Mouse (Mus musculus) midbrain, embryonic 12.5 days (tissue): ENCODE results near the gene 0610040J01Rik. TPM values are rescaled to one million over a fixed set of nuclear protein-coding genes. Genes with fewer than 3 reads are reported as not detected.
"Not testable (repeated sequence)": the region's sequence is repeated elsewhere in the genome, so short reads cannot be mapped to it uniquely, and the experiment has no call there.

ENCODE experiments used
- ATAC-seq: fragments of 200-750 bp; cut with Nextera tagmentation; 2 replicates; pipeline ENCODE4 v1.8.0; 2017; ENCODE audit warnings: low read depth, moderate TSS enrichment, moderate library complexity; ENCODE audit not compliant: low FRiP score
- H3K27ac ChIP-seq: fragments of 300-500 bp; sonication (generic); replicated peaks from 2 replicates; pipeline ENCODE4 v1.5.1; 2016; ENCODE audit warnings: mild to moderate bottlenecking
- H3K27me3 ChIP-seq: fragments of 300-500 bp; sonication (generic); 2 replicates; pipeline ENCODE4 v1.6.1; 2016; ENCODE audit warnings: mild to moderate bottlenecking
- H3K36me3 ChIP-seq: fragments of 300-500 bp; sonication (generic); 2 replicates; pipeline ENCODE4 v1.6.1; 2016
- H3K4me1 ChIP-seq: fragments of 300-500 bp; sonication (generic); 2 replicates; pipeline ENCODE4 v1.6.1; 2016
- H3K4me2 ChIP-seq: fragments of 300-500 bp; sonication (generic); replicated peaks from 2 replicates; pipeline ENCODE4 v1.6.1; 2016; ENCODE audit warnings: mild to moderate bottlenecking, moderate library complexity
- H3K4me3 ChIP-seq: fragments of 300-500 bp; sonication (generic); 2 replicates; pipeline ENCODE4 v1.5.1; 2016; ENCODE audit warnings: mild to moderate bottlenecking
- H3K9ac ChIP-seq: fragments of 300-500 bp; sonication (generic); replicated peaks from 2 replicates; pipeline ENCODE4 v1.6.1; 2016; ENCODE audit warnings: mild to moderate bottlenecking, moderate library complexity
- H3K9me3 ChIP-seq: fragments of 300-500 bp; sonication (generic); 2 replicates; pipeline ENCODE4 v1.6.1; 2016; ENCODE audit warnings: mild to moderate bottlenecking
- WGBS: fragments of 180-500 bp; shearing (Covaris S2); methylation state at CpG from one replicate; pipeline ENCODE4 v1.1.7; 2016; 5-methylcytosine and 5-hydroxymethylcytosine counted together
- polyA plus RNA-seq: library from polyadenylated mRNA; unstranded; fragments of >200 nt; fragmentation: Nextera tagmentation; extraction: Ambion mirVana; gene quantifications from 2 replicates; pipeline ENCODE4 v1.2.1, GENCODE M21; 2016

Gene 0610040J01Rik
- polyA plus RNA-seq, 1 experiment from 2014 or later = 1.2 TPM

DNA sequence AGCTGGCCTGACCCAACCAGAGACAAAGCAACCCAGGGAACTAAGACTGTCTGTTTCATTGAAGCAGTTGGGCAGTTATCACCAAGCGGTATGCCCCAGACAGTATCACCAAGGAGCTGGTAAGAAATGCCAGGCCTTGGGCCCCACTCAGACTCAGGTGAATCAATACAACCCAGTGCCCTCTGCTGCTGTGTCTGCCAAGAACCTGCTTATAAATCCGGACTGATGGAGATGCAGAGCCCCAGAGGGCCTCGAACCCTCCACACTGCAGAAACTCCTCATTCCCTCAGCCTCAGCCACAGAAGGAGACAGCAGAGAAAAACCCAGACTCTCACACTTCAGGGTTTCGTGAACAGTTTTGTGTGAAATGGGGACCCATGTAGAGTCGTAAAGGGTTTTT is 74.1 kb downstream of the 0610040J01Rik start:
- no peak overlapping the region for H3K4me3 ChIP-seq
- no peaks in the 10 kb centered on the region for H3K27me3 ChIP-seq
- H3K9me3 ChIP-seq = no peaks in the 10 kb centered on the region
- WGBS = 84% methylated on average over 5 of the region's 5 CpGs
- no peak overlapping the region for H3K27ac ChIP-seq
- no peak overlapping the region for H3K4me2 ChIP-seq
- no peaks in the 10 kb centered on the region for H3K4me1 ChIP-seq
- no peak overlapping the region for H3K9ac ChIP-seq
- ATAC-seq = no peak
- no peaks in the 10 kb centered on the region for H3K36me3 ChIP-seq

DNA sequence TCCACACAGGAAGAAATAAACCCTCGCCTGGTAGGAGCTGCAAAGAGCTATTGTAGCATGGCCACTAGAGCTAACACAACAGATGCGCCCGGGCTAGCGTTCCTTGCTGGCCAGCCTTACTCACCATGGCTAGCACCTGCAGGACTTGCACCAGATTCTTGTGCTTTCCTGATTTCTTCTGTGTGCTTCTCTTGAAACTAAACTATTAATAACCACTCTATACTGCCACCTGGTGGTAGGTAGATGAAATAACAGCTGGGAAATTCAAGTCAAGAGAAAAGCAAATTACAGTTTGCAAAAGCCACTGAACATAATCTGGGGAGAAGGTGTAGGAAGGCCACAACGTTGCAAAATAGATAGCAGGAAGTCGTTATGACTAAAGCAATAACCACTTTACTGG is 74.5 kb downstream of the 0610040J01Rik start:
- H3K9me3 ChIP-seq = no peaks in the 10 kb centered on the region
- no peaks in the 10 kb centered on the region for H3K27me3 ChIP-seq
- no peak for ATAC-seq
- no peak overlapping the region for H3K27ac ChIP-seq
- no peak overlapping the region for H3K9ac ChIP-seq
- no peak overlapping the region for H3K4me2 ChIP-seq
- no peaks in the 10 kb centered on the region for H3K36me3 ChIP-seq
- 32% methylated on average over 6 of the region's 6 CpGs for WGBS
- H3K4me1 ChIP-seq = no peaks in the 10 kb centered on the region
- H3K4me3 ChIP-seq = no peak overlapping the region

DNA sequence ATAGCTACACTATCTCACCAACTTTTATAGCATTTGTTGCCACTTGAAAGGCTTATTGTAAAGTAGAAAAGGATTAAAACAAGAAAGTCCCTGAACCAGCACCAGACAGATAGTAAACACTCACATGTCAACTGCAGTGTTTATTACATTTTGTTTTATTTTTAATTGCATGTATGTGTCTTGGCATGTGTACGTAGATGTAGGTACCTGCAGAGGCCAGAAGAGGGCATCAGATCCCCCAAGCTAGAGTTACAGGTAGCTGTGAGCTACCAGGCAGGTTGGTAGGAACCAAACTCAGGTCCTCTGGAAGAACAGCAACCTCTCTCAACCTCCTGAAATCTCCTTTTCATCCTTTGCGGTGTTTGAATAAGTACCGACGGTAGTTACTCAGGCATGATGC is 74.9 kb downstream of the 0610040J01Rik start:
- Histone ChIP-seq H3K9me3 (no peaks in the 10 kb centered on the region), H3K4me1 (no peaks in the 10 kb centered on the region), H3K9ac (no peak overlapping the region), H3K4me2 (no peak overlapping the region), H3K27ac (no peak overlapping the region), H3K36me3 (no peaks in the 10 kb centered on the region), H3K27me3 (no peaks in the 10 kb centered on the region), H3K4me3 (no peak overlapping the region)
- ATAC-seq = no peak
- WGBS = 97% methylated on average over 4 of the region's 4 CpGs

DNA sequence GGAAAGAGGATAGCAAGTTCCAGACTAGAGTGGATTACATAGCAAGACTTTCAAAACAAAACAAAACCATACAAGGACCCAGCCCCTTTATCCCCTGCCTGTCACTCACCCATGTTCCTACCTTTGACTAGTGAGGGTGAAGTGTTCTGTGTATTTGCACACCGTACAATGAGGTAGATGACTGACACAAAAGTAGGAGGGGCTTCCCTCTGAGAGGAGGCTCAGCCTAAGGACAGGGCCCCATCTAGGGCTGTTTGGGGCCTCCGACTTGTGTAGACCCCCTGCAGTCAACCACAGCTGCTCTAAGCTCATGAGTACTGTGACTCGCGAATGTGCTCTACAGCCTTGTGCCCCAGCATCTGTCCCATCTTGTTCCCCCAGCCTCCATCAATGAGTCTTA is 79.1 kb downstream of the 0610040J01Rik start:
- WGBS = 78% methylated on average over 4 of the region's 4 CpGs
- Histone ChIP-seq H3K36me3 (no peaks in the 10 kb centered on the region), H3K27me3 (no peaks in the 10 kb centered on the region), H3K4me2 (no peak overlapping the region), H3K4me3 (no peak overlapping the region), H3K9me3 (no peaks in the 10 kb centered on the region), H3K9ac (no peak overlapping the region), H3K4me1 (no peaks in the 10 kb centered on the region), H3K27ac (no peak overlapping the region)
- no peak for ATAC-seq

DNA sequence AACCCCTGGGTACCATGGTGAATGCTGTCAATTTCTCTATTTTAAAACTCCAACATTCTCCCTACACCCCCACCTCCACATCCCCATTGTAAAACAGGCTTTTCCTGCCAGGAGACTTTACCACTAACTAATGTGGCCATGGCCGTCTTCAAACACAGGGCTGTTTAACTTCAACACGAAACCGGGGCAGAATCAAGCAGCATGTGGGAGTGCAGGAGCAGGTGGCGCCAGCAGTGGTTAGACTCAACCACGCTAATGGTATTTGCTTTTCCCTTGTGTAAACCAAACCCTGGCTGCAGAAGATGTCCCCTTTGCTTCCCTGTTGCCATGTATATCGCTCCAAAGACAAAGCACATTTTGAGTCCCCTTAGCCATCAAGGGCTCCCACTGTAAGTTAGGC is 79.7 kb downstream of the 0610040J01Rik start:
- H3K9ac ChIP-seq = no peak overlapping the region
- WGBS = 77% methylated on average over 6 of the region's 6 CpGs
- no peaks in the 10 kb centered on the region for H3K9me3 ChIP-seq
- H3K4me3 ChIP-seq = no peak overlapping the region
- no peak for ATAC-seq
- no peaks in the 10 kb centered on the region for H3K4me1 ChIP-seq
- H3K27ac ChIP-seq = no peak overlapping the region
- no peaks in the 10 kb centered on the region for H3K36me3 ChIP-seq
- no peak overlapping the region for H3K4me2 ChIP-seq
- H3K27me3 ChIP-seq = no peaks in the 10 kb centered on the region

DNA sequence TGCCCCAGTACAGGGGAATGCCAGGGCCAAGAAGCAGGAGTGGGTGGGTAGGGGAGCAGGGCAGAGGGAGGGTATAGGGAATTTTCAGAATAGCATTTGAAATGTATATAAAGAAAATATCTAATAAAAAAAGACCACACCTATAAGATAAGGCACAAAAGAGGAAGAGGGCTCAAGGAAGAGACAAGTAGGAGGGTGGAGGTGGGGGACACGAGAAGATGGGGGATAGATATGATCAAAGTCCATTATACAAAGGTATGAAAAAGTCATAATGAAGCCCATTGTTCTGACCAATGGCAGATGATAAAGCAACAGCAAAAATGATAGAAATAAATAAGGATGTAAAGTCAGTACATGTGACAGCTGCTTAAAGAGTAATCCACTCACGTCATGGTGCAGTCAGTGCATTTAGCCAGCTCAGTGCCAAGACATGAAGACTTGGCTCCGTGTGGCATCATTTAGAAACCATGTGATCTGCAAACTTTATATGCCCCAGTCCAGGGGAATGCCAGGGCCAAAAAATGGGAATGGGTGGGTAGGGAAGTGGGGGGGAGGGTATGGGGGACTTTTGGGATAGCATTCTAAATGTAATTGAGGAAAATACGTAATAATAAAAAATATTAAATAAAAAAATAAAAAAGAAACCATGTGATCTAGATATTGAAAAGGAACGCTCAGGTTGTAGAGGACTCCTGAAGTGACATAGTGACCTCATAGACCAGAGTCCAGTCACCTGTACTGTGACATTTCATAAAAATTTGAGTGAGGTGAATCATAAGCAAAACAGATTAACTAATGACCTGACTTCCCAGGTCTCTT is 85.0 kb downstream of the 0610040J01Rik start:
- WGBS = 85% methylated on average over 5 of the region's 5 CpGs
- H3K9ac ChIP-seq, H3K4me3 ChIP-seq, ATAC-seq, H3K4me2 ChIP-seq, H3K4me1 ChIP-seq, H3K36me3 ChIP-seq, H3K27me3 ChIP-seq, H3K9me3 ChIP-seq, H3K27ac ChIP-seq: not testable (repeated sequence)

- no peak for ATAC-seq
- WGBS = 87% methylated on average over 3 of the region's 3 CpGs
- H3K27me3 ChIP-seq = no peaks in the 10 kb centered on the region
Observed at GRCm38 (mm10) chr5:63897820-63898110, 85.6 kb downstream of the 0610040J01Rik start.

DNA sequence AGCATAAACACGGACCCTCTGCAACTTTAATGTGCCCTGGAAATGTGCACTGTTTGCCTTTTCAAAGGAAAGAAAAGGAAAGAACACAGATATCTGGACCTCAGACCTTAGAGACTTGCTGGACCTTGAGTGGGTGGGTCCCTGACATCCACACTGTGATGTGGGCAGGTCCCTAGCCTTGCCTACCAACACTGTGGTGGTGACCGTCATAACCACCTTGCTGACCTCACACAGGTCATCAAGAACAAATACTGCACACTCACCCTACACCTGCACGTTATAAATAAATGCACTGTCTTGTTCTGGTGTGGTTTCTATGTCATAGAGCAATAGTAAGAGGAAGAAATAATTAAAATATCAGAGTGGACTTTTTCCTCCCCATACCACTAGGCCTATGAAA is 91.2 kb downstream of the 0610040J01Rik start:
- 89% methylated on average over 3 of the region's 3 CpGs for WGBS

More at GRCm38 (mm10) chr5:63897820-63898110, 85.6 kb downstream of the 0610040J01Rik start:
- no peak overlapping the region for H3K9ac ChIP-seq
- H3K9me3 ChIP-seq = no peaks in the 10 kb centered on the region
- no peak overlapping the region for H3K4me3 ChIP-seq
- H3K4me2 ChIP-seq = no peak overlapping the region
- H3K27ac ChIP-seq = no peak overlapping the region
- no peaks in the 10 kb centered on the region for H3K4me1 ChIP-seq
- H3K36me3 ChIP-seq = no peaks in the 10 kb centered on the region

DNA sequence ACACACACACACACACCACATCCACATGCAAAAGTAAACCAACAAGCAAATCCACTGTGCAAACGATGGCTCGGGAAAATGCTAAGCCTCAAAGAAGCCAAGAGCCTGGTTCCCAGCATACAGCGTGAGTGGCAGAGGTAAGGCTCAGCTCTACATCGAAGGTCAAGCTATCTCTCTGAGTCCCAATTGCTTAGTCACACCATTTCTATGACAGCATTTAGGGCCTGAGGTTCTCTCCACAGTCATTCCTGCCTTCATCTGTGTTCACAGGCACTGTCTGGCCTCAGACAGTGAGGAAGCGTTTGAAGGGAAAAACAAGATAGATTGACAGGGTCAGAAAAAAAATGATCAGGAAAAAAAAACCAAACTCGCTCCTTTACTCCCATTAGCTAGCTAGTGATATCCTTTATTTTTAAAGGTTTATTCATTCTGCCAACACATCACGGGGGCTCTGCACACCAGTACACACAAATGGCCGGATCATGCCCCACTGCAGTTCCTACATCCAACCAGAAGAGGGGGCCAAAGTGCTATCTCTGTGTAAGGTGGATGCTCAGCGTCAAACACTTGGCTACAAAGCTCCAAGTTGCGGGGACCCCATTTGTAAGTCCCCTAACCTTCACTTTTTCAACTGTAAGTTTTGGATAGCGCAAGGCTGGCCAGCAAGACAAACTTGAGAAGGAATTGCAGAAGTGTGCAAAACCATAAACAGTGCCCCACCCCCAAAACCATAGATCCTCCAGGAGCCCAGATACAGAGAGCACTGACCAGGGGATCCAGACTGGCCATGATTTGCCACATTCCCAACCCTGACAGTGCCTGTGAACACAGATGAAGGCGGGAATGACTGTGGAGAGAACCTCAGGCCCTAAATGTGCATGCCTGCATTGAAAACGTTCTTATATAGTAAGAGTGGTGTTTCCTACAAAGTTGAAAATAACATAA is 94.3 kb downstream of the 0610040J01Rik start:
- ATAC-seq = peak; percentile 69
- no peak overlapping the region for H3K4me3 ChIP-seq
- 42% methylated on average over 13 of the region's 13 CpGs for WGBS
- H3K27me3 ChIP-seq = no peaks in the 10 kb centered on the region
- no peak overlapping the region for H3K4me2 ChIP-seq
- no peak overlapping the region for H3K27ac ChIP-seq
- no peaks in the 10 kb centered on the region for H3K9me3 ChIP-seq
- H3K4me1 ChIP-seq = no peaks in the 10 kb centered on the region
- no peak overlapping the region for H3K9ac ChIP-seq
- H3K36me3 ChIP-seq = no peaks in the 10 kb centered on the region

More for the DNA sequence above, 91.2 kb downstream of the 0610040J01Rik start:
- Histone ChIP-seq H3K4me1 (no peaks in the 10 kb centered on the region), H3K9ac (no peak overlapping the region), H3K4me3 (no peak overlapping the region), H3K27ac (no peak overlapping the region), H3K9me3 (no peaks in the 10 kb centered on the region), H3K27me3 (no peaks in the 10 kb centered on the region), H3K4me2 (no peak overlapping the region), H3K36me3 (no peaks in the 10 kb centered on the region)
- ATAC-seq = no peak

DNA sequence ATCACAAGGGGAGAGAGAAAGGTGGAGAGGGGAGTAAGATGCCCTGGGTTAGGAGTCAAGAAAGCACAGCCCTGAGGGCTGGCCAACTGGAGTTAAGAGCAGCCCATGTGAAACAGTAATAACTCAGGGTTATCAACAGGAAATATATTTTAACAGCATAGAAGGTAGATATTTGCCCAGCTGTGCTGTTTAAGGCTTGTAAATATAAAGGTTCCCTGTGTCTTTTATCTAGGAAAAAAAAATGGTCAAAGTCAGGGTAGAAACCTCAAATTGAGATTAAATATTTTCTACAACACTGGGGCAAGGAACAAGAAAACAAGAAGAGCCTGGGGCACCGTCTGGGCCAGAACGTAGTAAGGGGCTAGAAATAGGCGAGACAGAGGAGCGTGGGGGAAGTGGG is 95.3 kb downstream of the 0610040J01Rik start:
- WGBS = 85% methylated on average over 4 of the region's 4 CpGs
- Histone ChIP-seq H3K4me1 (no peaks in the 10 kb centered on the region), H3K36me3 (no peaks in the 10 kb centered on the region), H3K27ac (no peak overlapping the region), H3K4me2 (no peak overlapping the region), H3K27me3 (no peaks in the 10 kb centered on the region), H3K4me3 (no peak overlapping the region), H3K9ac (no peak overlapping the region), H3K9me3 (no peaks in the 10 kb centered on the region)
- no peak for ATAC-seq

GRCm38 (mm10) chr5:63910171-63910960 is 98.2 kb downstream of the 0610040J01Rik start:
- Histone ChIP-seq H3K27ac (no peak overlapping the region), H3K4me2 (no peak overlapping the region), H3K9ac (no peak overlapping the region), H3K36me3 (no peaks in the 10 kb centered on the region), H3K4me3 (no peak overlapping the region), H3K9me3 (no peaks in the 10 kb centered on the region), H3K27me3 (no peaks in the 10 kb centered on the region), H3K4me1 (no peaks in the 10 kb centered on the region)
- ATAC-seq = no peak
- WGBS = 84% methylated on average over 10 of the region's 10 CpGs

DNA sequence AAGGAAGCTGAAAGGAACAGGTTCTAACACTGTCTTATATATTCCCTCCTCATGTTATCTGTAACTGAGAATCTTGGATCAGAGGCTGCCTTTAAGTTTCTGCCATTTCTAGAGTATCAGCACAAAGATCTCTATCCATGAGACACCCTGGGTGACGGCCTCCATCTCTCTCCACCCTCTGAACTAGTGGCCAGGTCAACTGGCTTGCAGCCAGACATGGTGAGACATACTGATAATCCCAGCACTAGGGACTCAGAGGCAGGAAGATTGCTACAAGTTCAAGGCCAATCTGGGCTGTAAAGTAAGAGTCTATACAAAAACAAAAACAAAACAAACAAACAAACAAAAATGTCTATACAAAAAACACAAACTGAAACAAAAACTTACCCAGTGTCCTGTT is 102.7 kb downstream of the 0610040J01Rik start:
- Histone ChIP-seq H3K4me1 (no peaks in the 10 kb centered on the region), H3K36me3 (no peaks in the 10 kb centered on the region), H3K4me3 (no peak overlapping the region), H3K9ac (no peak overlapping the region), H3K4me2 (no peak overlapping the region), H3K9me3 (no peaks in the 10 kb centered on the region), H3K27me3 (no peaks in the 10 kb centered on the region), H3K27ac (no peak overlapping the region)
- no peak for ATAC-seq
- WGBS = 66% methylated on average over 1 of the region's 1 CpGs
